Mouse (Mus musculus) brain, embryonic 14.5 days (tissue): ENCODE measurements around the gene Actg2.

Experiments used
- CTCF ChIP-seq: fragments of 200-500 bp; IDR thresholded peaks from 2 replicates; pipeline ENCODE4 v1.5.1; 2012; ENCODE audit warnings: inconsistent platforms, mild to moderate bottlenecking, moderate library complexity, borderline replicate concordance; ENCODE audit not compliant: insufficient read depth, insufficient read length; ENCODE audit errors: extremely low read depth
- POLR2A ChIP-seq: fragments of 200-500 bp; IDR thresholded peaks from 2 replicates; pipeline ENCODE4 v1.6.1; 2012; ENCODE audit warnings: mild to moderate bottlenecking, inconsistent platforms, borderline replicate concordance; ENCODE audit not compliant: poor library complexity, insufficient read depth, insufficient read length, severe bottlenecking; ENCODE audit errors: extremely low read depth

DNA sequence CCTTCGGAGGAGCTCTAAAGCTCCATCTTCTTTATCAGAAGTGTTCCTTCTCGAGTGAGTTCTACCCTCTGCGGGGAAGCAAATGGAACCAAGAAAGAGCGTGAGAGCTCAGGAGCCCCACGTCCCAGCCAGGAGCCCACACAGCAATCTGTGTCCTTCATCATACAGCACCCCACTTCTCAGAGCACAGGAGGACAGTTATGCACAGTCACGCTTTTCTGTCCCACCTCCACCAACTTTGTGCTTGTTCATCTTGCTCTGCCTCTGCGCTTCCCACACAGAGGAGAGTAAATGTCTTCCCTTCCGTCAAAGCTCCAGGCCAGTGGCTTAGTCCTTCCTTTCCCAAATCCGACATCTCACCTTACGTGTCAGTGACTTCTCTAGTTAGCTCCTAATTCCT lies 37.0 kb downstream of the Actg2 start:
- TF ChIP-seq CTCF (no peak), POLR2A (no peak)
